Mouse (Mus musculus): Measurements from ENCODE around the gene Sh3bgrl. TPM values are rescaled to one million over a fixed set of nuclear protein-coding genes. Genes with fewer than 3 reads are reported as not detected.

The Sh3bgrl gene
- polyA plus RNA-seq, 1 experiment from 2014 or later = 135 TPM

Other genes starting within 250 kb of the Sh3bgrl start
- gene Hmgn5, start 82.0 kb upstream of the Sh3bgrl start, polyA plus RNA-seq (2015; fragmentation: Nextera tagmentation; extraction: Ambion mirVana) = 21.4 and 24.2 TPM in 2 replicates
- gene Gm6377, start 101.4 kb downstream of the Sh3bgrl start, polyA plus RNA-seq (2015; fragmentation: Nextera tagmentation; extraction: Ambion mirVana) = 0.12 and 0.20 TPM in 2 replicates

All from embryonic facial prominence, embryonic 15.5 days (tissue).